Mouse (Mus musculus) macrophage (primary cell): Measurements from ENCODE around the gene Zfp541. TPM values are rescaled to one million over a fixed set of nuclear protein-coding genes. Genes with fewer than 3 reads are reported as not detected.

ENCODE experiments used
- H3K27ac ChIP-seq: fragments of 350-480 bp; formaldehyde crosslinking; 2 replicates; pipeline ENCODE4 v1.9.0; 2021
- H3K36me3 ChIP-seq: fragments of 350-480 bp; formaldehyde crosslinking; 2 replicates; pipeline ENCODE4 v1.9.0; 2021; ENCODE audit errors: inconsistent target
- H3K4me3 ChIP-seq: fragments of 350-480 bp; formaldehyde crosslinking; 2 replicates; pipeline ENCODE4 v1.9.0; 2021; ENCODE audit errors: inconsistent target
- H3K79me2 ChIP-seq: fragments of 350-480 bp; formaldehyde crosslinking; 2 replicates; pipeline ENCODE4 v1.9.0; 2021; ENCODE audit errors: inconsistent target
- WGBS: methylation state at CpG from one replicate; pipeline ENCODE4 v1.1.7; 2026; ENCODE audit warnings: inconsistent platforms; ENCODE audit not compliant: missing documents; 5-methylcytosine and 5-hydroxymethylcytosine counted together
- polyA plus RNA-seq: library from polyadenylated mRNA; stranded (reverse); fragments of 250-400 nt; gene quantifications from 3 replicates; pipeline ENCODE4 v1.2.4, GENCODE M21; 2018; ENCODE audit warnings: inconsistent platforms

Gene Zfp541
- polyA plus RNA-seq, 1 experiment from 2014 or later: not detected

- H3K36me3 ChIP-seq: no peaks in the 10 kb centered on the region
- H3K79me2 ChIP-seq: peaks cover 100% of the 10 kb centered on the region
- no peak overlapping the region for H3K27ac ChIP-seq
- 93% methylated on average over 8 of the region's 8 CpGs for WGBS
- no peak overlapping the region for H3K4me3 ChIP-seq
These were observed 27.8 kb upstream of the Zfp541 start for GRCm38 (mm10) chr7:16033580-16034461.

- Histone ChIP-seq H3K4me3 (no peak overlapping the region), H3K27ac (no peak overlapping the region), H3K36me3 (no peaks in the 10 kb centered on the region), H3K79me2 (peaks cover 100% of the 10 kb centered on the region)
- WGBS: 97% methylated on average over 6 of the region's 6 CpGs
These were observed 24.6 kb upstream of the Zfp541 start for GRCm38 (mm10) chr7:16036972-16037371.

- no peak overlapping the region for H3K27ac ChIP-seq
- H3K4me3 ChIP-seq: no peak overlapping the region
- 95% methylated on average over 5 of the region's 5 CpGs for WGBS
- no peaks in the 10 kb centered on the region for H3K36me3 ChIP-seq
- peaks cover 100% of the 10 kb centered on the region for H3K79me2 ChIP-seq
These were observed 22.3 kb upstream of the Zfp541 start for GRCm38 (mm10) chr7:16039363-16039762.

- 93% methylated on average over 2 of the region's 2 CpGs for WGBS
- H3K4me3 ChIP-seq: no peak overlapping the region
- H3K79me2 ChIP-seq: peaks cover 100% of the 10 kb centered on the region
- H3K36me3 ChIP-seq: no peaks in the 10 kb centered on the region
- no peak overlapping the region for H3K27ac ChIP-seq
These were observed 20.4 kb upstream of the Zfp541 start for GRCm38 (mm10) chr7:16041208-16041607.

GRCm38 (mm10) chr7:16042850-16043775 is 18.5 kb upstream of the Zfp541 start:
- Histone ChIP-seq H3K4me3 (peak overlapping the region; percentile 38), H3K27ac (peak overlapping the region; percentile 85), H3K79me2 (peaks cover 93% of the 10 kb centered on the region), H3K36me3 (no peaks in the 10 kb centered on the region)
- WGBS: 8% methylated on average over 9 of the region's 10 CpGs

GRCm38 (mm10) chr7:16043861-16044435 is 17.7 kb upstream of the Zfp541 start:
- Histone ChIP-seq H3K27ac (peak overlapping the region; percentile 85), H3K79me2 (peaks cover 92% of the 10 kb centered on the region), H3K36me3 (no peaks in the 10 kb centered on the region), H3K4me3 (peak overlapping the region; percentile 38)
- 21% methylated on average over 3 of the region's 3 CpGs for WGBS

- peak overlapping the region; percentile 85 for H3K27ac ChIP-seq
- 65% methylated on average over 5 of the region's 5 CpGs for WGBS
- H3K79me2 ChIP-seq: peaks cover 92% of the 10 kb centered on the region
- no peaks in the 10 kb centered on the region for H3K36me3 ChIP-seq
- no peak overlapping the region for H3K4me3 ChIP-seq
These were observed 17.1 kb upstream of the Zfp541 start for GRCm38 (mm10) chr7:16044531-16044930.

GRCm38 (mm10) chr7:16045538-16045937 is 16.1 kb upstream of the Zfp541 start:
- peaks cover 92% of the 10 kb centered on the region for H3K79me2 ChIP-seq
- H3K36me3 ChIP-seq: no peaks in the 10 kb centered on the region
- H3K27ac ChIP-seq: peak overlapping the region; percentile 85
- WGBS: 59% methylated on average over 2 of the region's 2 CpGs
- peak overlapping the region; percentile 80; the same call in 1 of the 2 replicates for H3K4me3 ChIP-seq

GRCm38 (mm10) chr7:16046101-16046480 is 15.5 kb upstream of the Zfp541 start:
- no peaks in the 10 kb centered on the region for H3K36me3 ChIP-seq
- peak overlapping the region; percentile 85 for H3K27ac ChIP-seq
- 1% methylated on average over 7 of the region's 7 CpGs for WGBS
- peak overlapping the region; percentile 80 for H3K4me3 ChIP-seq
- H3K79me2 ChIP-seq: peaks cover 92% of the 10 kb centered on the region

GRCm38 (mm10) chr7:16046481-16047337 is 14.9 kb upstream of the Zfp541 start:
- Histone ChIP-seq H3K36me3 (no peaks in the 10 kb centered on the region), H3K4me3 (peak overlapping the region; percentile 80), H3K27ac (peak overlapping the region; percentile 85), H3K79me2 (peaks cover 92% of the 10 kb centered on the region)
- 2% methylated on average over 43 of the region's 46 CpGs for WGBS

- 1% methylated on average over 34 of the region's 69 CpGs for WGBS
- Histone ChIP-seq H3K36me3 (no peaks in the 10 kb centered on the region), H3K4me3 (peak within 1 kb of the TSS; percentile 100), H3K27ac (peak within 1 kb of the TSS; percentile 95), H3K79me2 (peaks cover 84% of the 10 kb centered on the region)
These were observed 14.1 kb upstream of the Zfp541 start, which contains the start of gene Bicra for GRCm38 (mm10) chr7:16047338-16048146. Bicra (minus strand) TSS chr7:16047921.

- H3K36me3 ChIP-seq: no peaks in the 10 kb centered on the region
- 4% methylated on average over 17 of the region's 20 CpGs for WGBS
- peak overlapping the region; percentile 95 for H3K27ac ChIP-seq
- H3K4me3 ChIP-seq: peak overlapping the region; percentile 100
- peaks cover 78% of the 10 kb centered on the region for H3K79me2 ChIP-seq
These were observed 13.4 kb upstream of the Zfp541 start for GRCm38 (mm10) chr7:16048164-16048564.
